Mouse (Mus musculus) G1E (cell line): ENCODE measurements around the gene Zc3h10. TPM values are rescaled to one million over a fixed set of nuclear protein-coding genes. Genes with fewer than 3 reads are reported as not detected.

Experiments
- ATAC-seq: 2 replicates; pipeline ENCODE4 v1.8.0; 2016; ENCODE audit warnings: mild to moderate bottlenecking; ENCODE audit not compliant: insufficient number of reproducible peaks, poor library complexity, low FRiP score, severe bottlenecking; ENCODE audit errors: extremely low read depth
- DNase-seq: peaks from one replicate; pipeline ENCODE4 v3.0.0; 2012; ENCODE audit warnings: low spot score
- H3K27me3 ChIP-seq: 2 replicates; pipeline ENCODE4 v1.6.1; 2012; ENCODE audit warnings: mild to moderate bottlenecking, low read length, inconsistent platforms; ENCODE audit not compliant: insufficient read depth
- H3K36me3 ChIP-seq: replicated peaks from 2 replicates; pipeline ENCODE3; 2012; ENCODE audit warnings: mild to moderate bottlenecking, inconsistent platforms
- H3K4me1 ChIP-seq: 2 replicates; pipeline ENCODE4 v1.6.1; 2012; ENCODE audit warnings: low read depth, low read length, inconsistent platforms, mixed read lengths; ENCODE audit not compliant: insufficient read depth
- H3K4me3 ChIP-seq: 2 replicates; pipeline ENCODE4 v1.5.1; 2012; ENCODE audit warnings: low read depth, mild to moderate bottlenecking, inconsistent platforms, low read length, moderate library complexity, mixed read lengths
- H3K9me3 ChIP-seq: replicated peaks from 2 replicates; pipeline ENCODE4 v1.6.1; 2012; ENCODE audit warnings: inconsistent platforms
- CTCF ChIP-seq: IDR thresholded peaks from 2 replicates; pipeline ENCODE4 v1.5.1; 2012; ENCODE audit warnings: low read depth, low read length, inconsistent platforms, mixed read lengths
- GATA1 ChIP-seq: IDR thresholded peaks from 2 replicates; pipeline ENCODE4 v1.6.1; 2012; ENCODE audit warnings: borderline replicate concordance, low read length, inconsistent platforms, mixed read lengths
- GATA2 ChIP-seq: IDR thresholded peaks from 2 replicates; pipeline ENCODE4 v1.6.1; 2012; ENCODE audit warnings: low read depth, low read length, inconsistent platforms, borderline replicate concordance
- POLR2AphosphoS5 ChIP-seq: IDR thresholded peaks from 2 replicates; pipeline ENCODE4 v1.6.1; 2012; ENCODE audit warnings: low read depth, low read length, inconsistent platforms; ENCODE audit not compliant: insufficient replicate concordance
- TAL1 ChIP-seq: conservative IDR thresholded peaks from 2 replicates; pipeline ENCODE4 v1.6.1; 2012; ENCODE audit warnings: low read depth, low read length, inconsistent platforms, mixed read lengths
- polyA plus RNA-seq: library from polyadenylated mRNA; stranded (reverse); fragments of >175 nt; gene quantifications from 2 replicates; pipeline ENCODE4 v1.2.3, GENCODE M21; 2012
- total RNA-seq, 2 experiments: library from RNA; stranded (forward) in 1 of 2; stranded (reverse) in 1 of 2; fragments of 200-1000 nt in 1 of 2; fragments of >200 nt in 1 of 2; fragmentation: Nextera tagmentation in 1 of 2; gene quantifications; 2 replicates each; pipeline ENCODE4 v1.2.3; 2014 to 2017

Gene Zc3h10
- total and polyA plus RNA-seq, 3 experiments, result 7.2 to 21.1 (median 12.0) TPM

GRCm38 (mm10) chr10:128588136-128588535, 40.6 kb upstream of the Zc3h10 start:
- Histone ChIP-seq H3K36me3 (no peaks in the 10 kb centered on the region), H3K27me3 (peaks cover 97% of the 10 kb centered on the region), H3K4me3 (no peak overlapping the region), H3K9me3 (no peaks in the 10 kb centered on the region), H3K4me1 (peaks cover 51% of the 10 kb centered on the region)
- ATAC-seq (no peak), DNase-seq (no peak)
- no peak for TF ChIP-seq CTCF
- TF ChIP-seq POLR2AphosphoS5, result no peak
- TF ChIP-seq TAL1, result no peak
- TF ChIP-seq GATA2, result no peak
- no peak for TF ChIP-seq GATA1

GRCm38 (mm10) chr10:128587697-128588096, 40.1 kb upstream of the Zc3h10 start:
- no peak for ATAC-seq
- Histone ChIP-seq H3K4me1 (peaks cover 49% of the 10 kb centered on the region), H3K4me3 (no peak overlapping the region), H3K27me3 (peaks cover 97% of the 10 kb centered on the region), H3K9me3 (no peaks in the 10 kb centered on the region), H3K36me3 (no peaks in the 10 kb centered on the region)
- no peak for TF ChIP-seq TAL1
- no peak for TF ChIP-seq GATA1
- TF ChIP-seq POLR2AphosphoS5, result no peak
- no peak for TF ChIP-seq CTCF
- no peak for TF ChIP-seq GATA2
- DNase-seq, result no peak

- TF ChIP-seq TAL1, result no peak
- TF ChIP-seq POLR2AphosphoS5, result no peak
- no peak for TF ChIP-seq GATA2
- no peak for TF ChIP-seq CTCF
- no peak for TF ChIP-seq GATA1
- Histone ChIP-seq H3K4me3 (no peak overlapping the region), H3K4me1 (peaks cover 43% of the 10 kb centered on the region), H3K9me3 (no peaks in the 10 kb centered on the region), H3K27me3 (peaks cover 94% of the 10 kb centered on the region), H3K36me3 (no peaks in the 10 kb centered on the region)
- no peak for ATAC-seq
- DNase-seq, result no peak
Observed at GRCm38 (mm10) chr10:128587120-128587519, 39.5 kb upstream of the Zc3h10 start.

GRCm38 (mm10) chr10:128586546-128586945, 39.0 kb upstream of the Zc3h10 start:
- no peaks in the 10 kb centered on the region for H3K9me3 ChIP-seq
- H3K4me1 ChIP-seq, result peaks cover 42% of the 10 kb centered on the region
- peaks cover 93% of the 10 kb centered on the region for H3K27me3 ChIP-seq
- ATAC-seq (no peak), DNase-seq (no peak)
- no peak overlapping the region for H3K4me3 ChIP-seq
- no peak for TF ChIP-seq POLR2AphosphoS5
- no peak for TF ChIP-seq CTCF
- TF ChIP-seq TAL1, result no peak
- no peak for TF ChIP-seq GATA2
- no peak for TF ChIP-seq GATA1
- no peaks in the 10 kb centered on the region for H3K36me3 ChIP-seq

- H3K36me3 ChIP-seq, result no peaks in the 10 kb centered on the region
- ATAC-seq (no peak), DNase-seq (no peak)
Observed at GRCm38 (mm10) chr10:128584386-128584785, 36.8 kb upstream of the Zc3h10 start.

GRCm38 (mm10) chr10:128583644-128584043, 36.1 kb upstream of the Zc3h10 start:
- ATAC-seq (no peak), DNase-seq (no peak)
- peaks cover 22% of the 10 kb centered on the region for H3K4me1 ChIP-seq
- H3K9me3 ChIP-seq, result no peaks in the 10 kb centered on the region
- peaks cover 87% of the 10 kb centered on the region for H3K27me3 ChIP-seq
- H3K36me3 ChIP-seq, result no peaks in the 10 kb centered on the region
- TF ChIP-seq TAL1 (no peak), GATA2 (no peak), GATA1 (no peak), POLR2AphosphoS5 (no peak), CTCF (no peak)
- no peak overlapping the region for H3K4me3 ChIP-seq

More at GRCm38 (mm10) chr10:128584386-128584785, 36.8 kb upstream of the Zc3h10 start:
- Histone ChIP-seq H3K9me3 (no peaks in the 10 kb centered on the region), H3K27me3 (peaks cover 88% of the 10 kb centered on the region), H3K4me1 (peaks cover 29% of the 10 kb centered on the region), H3K4me3 (no peak overlapping the region)
- no peak for TF ChIP-seq GATA1
- TF ChIP-seq TAL1, result no peak
- TF ChIP-seq GATA2, result no peak
- no peak for TF ChIP-seq POLR2AphosphoS5
- TF ChIP-seq CTCF, result no peak

GRCm38 (mm10) chr10:128579731-128580130, 32.2 kb upstream of the Zc3h10 start:
- Histone ChIP-seq H3K4me3 (no peak overlapping the region), H3K36me3 (no peaks in the 10 kb centered on the region)
- DNase-seq, result no peak

More at GRCm38 (mm10) chr10:128579731-128580130, 32.2 kb upstream of the Zc3h10 start:
- no peak for ATAC-seq
- TF ChIP-seq GATA1 (no peak), GATA2 (no peak), TAL1 (no peak), POLR2AphosphoS5 (no peak), CTCF (no peak)
- Histone ChIP-seq H3K27me3 (peaks cover 70% of the 10 kb centered on the region), H3K4me1 (peaks cover 10% of the 10 kb centered on the region), H3K9me3 (no peaks in the 10 kb centered on the region)
